Mouse (Mus musculus): ENCODE results near the gene Scamp3.
A peak's percentile ranks its signal among the peaks of the same experiment; 100 is the strongest.
"Not testable (repeated sequence)": the region's sequence is repeated elsewhere in the genome, so short reads cannot be mapped to it uniquely, and the experiment has no call there.

Scamp3 gene

GRCm38 (mm10) chr3:89177242-89178106 lies at the start of gene Scamp3:
TSS of gene Scamp3 (plus strand) at chr3:89177473.
- peak; percentile 98 for DNase-seq (ENCODE audit: low read depth)

GRCm38 (mm10) chr3:89129908-89130307 lies 47.4 kb upstream of the Scamp3 start:
- no peak for DNase-seq (ENCODE audit: low read depth)

DNA sequence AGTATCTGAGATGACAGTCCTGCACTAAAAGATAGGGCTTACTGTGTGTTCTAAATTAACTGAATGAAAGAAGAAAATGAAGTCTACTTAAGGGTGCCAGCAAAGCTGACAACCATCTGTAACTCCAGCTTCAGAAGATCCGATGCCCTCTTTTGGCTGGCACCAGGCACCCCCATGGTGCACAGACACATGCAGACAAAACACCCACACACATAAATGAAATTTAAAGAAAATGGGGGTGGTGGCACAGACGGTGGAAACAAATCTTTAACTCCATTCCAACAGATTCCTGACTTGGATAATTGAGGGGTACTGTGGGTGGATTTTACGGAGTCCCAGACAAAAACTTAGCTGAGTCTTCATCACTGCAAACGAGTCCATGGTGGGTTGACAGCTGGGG lies 45.5 kb upstream of the Scamp3 start:
- DNase-seq (ENCODE audit: low read depth) = no peak

- DNase-seq (ENCODE audit: low read depth) = peak; percentile 36
These were observed 44.8 kb upstream of the Scamp3 start for GRCm38 (mm10) chr3:89132285-89133062.

DNA sequence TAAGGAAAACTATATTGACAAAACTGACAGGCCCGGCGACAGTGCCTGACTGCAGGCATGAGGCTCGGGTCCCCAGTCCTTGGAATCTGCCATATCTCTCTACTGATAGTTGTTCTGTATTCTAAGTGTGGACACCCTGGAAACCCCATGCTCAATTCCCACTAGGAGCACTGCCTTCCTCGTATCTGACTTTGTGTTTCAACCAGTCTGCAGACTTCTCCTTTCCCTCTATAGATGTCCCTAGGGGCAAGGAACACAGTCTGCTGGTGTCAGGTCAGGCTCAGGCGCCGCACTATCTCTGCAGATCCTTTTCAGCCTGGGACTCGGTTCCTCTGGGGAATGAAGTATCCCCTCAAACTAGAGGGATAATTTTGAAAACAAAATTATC lies 44.2 kb upstream of the Scamp3 start:
- DNase-seq (ENCODE audit: low read depth) = no peak

DNA sequence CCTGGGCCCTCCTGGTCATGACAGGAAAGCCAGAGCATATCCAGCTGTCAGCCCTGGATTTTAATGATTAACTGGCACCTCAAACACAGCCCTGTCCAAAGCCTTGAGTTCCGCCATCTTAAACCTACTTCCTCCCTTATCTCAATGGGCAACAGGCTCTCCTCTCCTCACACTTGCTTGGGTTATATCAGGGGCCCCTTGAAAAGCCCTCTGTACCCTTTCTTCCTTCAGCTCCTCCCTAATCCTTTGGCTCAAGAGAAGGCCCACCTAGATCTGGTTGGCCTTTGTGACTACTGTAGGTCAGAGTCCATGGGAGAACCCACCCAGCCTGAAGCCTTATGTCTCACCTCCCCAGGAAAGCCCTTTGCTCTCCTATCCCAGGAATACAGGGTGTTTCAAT lies 43.5 kb upstream of the Scamp3 start:
- DNase-seq (ENCODE audit: low read depth) = no peak

DNA sequence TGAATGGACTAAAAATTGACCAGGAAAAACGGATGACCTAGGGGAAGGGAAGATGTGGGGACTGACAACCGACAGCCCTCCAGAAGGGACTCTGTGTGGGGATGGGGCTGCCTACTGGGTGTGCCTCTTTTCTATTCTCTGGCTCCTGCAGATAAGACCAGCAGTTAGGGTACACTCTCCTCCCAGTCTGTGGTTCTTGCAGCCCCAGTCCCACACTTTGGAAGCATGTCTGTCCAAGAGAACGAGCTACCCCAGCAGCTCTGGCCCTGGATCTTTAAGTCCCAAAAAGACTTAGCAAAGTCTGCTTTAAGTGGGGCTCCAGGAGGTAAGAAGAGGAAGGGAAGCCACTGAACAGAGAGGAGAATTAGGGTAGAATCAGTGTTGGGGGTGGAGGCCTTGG lies 41.3 kb upstream of the Scamp3 start, which contains the start of gene Pklr:
Pklr (plus strand) TSS at position 185 of the 400 bp plus-strand sequence.
- DNase-seq (ENCODE audit: low read depth) = no peak

DNA sequence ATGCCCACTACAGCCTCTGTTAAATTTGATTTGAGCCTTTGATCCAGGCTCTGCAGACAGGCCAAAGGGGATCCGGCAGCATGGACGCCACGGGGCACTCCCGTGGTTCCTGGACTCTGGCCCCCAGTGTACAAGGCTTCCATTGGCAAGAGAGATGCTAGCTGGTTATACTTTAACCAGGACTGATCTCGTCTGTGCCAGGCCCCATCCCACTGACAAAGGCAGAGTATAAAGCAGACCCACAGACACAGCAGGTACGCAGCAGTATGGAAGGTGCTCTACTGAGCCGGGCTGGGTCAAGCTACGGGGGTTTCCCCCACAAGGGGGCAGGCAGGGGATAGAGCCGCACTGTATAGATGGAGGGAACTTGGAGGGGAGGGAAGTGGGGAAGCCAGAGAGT lies 40.9 kb upstream of the Scamp3 start:
- DNase-seq (ENCODE audit: low read depth) = no peak

DNA sequence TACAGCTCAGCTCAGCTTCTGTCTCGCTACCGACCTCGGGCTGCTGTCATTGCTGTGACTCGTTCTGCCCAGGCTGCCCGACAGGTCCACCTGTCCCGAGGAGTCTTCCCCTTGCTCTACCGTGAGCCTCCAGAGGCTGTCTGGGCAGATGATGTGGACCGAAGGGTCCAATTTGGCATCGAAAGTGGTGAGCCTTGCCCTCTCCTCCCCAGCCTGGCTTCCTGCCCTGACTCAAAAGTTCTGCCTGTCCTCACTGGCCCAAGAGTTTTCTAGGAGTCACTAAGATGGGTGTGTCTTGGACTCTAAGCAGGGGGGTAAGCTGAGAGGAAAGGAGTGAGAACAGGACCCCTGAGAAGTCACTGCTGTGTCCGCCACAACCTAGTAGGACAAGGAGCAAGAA lies 32.5 kb upstream of the Scamp3 start:
- DNase-seq (ENCODE audit: low read depth) = no peak

DNA sequence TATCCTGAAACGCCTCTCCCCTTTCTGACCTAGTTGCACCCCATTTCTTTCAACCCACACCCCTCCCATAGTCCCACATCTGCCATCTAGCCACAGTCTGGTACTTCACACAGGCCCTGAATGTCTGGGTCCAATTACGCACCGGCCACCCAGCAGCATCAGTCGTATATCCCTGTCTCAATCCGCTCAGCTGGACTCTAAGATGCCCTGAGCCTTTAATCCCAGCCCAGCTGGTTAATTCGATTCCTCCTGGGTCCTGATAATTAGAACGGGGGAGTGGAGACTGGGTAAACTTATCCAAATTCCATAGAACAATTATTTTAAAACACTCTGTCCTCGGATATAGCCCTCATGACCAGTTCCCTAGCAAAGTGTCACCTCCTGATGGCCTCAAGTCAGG lies 31.7 kb upstream of the Scamp3 start:
- DNase-seq (ENCODE audit: low read depth) = no peak

GRCm38 (mm10) chr3:89147101-89147978 lies 29.9 kb upstream of the Scamp3 start:
- DNase-seq (ENCODE audit: low read depth) = no peak

DNA sequence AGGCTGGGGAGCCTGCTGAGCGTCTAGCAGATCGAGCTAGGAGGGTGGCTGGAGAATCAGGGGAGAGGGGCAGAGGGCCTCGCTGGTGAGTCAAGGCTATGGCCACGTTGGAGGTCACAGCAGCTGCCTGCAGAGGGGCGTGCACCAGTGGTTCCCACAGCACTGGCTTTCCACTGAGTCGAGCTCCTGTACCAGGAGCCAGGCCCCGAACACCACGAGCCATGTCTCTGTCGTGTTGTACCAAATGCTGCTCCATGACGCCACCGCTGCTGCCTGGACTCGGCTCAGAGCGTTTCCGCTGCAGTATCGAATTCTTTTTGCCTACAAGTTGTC lies 29.3 kb upstream of the Scamp3 start:
- no peak for DNase-seq (ENCODE audit: low read depth)

- DNase-seq (ENCODE audit: low read depth) = no peak
These were observed 28.7 kb upstream of the Scamp3 start for GRCm38 (mm10) chr3:89148567-89148966.

DNA sequence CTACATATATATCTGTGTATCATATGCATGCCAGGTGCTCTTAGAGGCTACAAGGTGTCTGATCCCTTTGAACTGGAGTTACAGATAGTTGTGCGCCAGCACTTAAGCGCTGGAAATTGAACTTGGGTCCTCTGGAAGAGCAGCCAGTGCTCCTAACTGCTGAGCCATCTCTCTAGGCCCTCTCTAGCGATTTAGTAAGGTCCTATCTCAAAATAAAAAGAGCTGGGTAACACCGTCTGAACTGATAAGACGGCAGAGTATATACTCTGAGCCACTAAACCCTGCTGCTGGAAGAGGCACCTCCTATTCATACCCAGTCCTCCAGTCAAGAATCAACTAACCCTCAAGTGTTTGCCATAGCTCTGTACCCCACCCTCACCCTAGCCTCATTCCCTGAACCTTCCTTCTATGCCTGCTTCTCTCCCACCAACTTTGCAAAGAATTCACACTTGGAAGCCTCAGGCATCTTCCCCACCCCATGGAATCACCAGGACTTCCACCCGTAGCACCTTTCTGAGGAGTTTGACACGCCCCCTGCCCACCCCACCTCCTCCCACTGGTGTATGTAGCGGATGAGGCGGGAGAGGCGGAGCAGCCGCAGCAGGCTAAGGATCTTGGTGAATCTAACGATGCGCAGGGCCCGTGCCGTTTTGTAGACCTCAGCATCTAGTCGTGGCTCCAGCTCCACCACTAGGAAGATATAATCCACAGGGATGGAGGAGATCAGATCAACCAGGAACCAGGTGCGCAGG lies 25.0 kb upstream of the Scamp3 start:
- no peak for DNase-seq (ENCODE audit: low read depth)

GRCm38 (mm10) chr3:89156951-89157350 lies 20.3 kb upstream of the Scamp3 start:
- no peak for DNase-seq (ENCODE audit: low read depth)

DNA sequence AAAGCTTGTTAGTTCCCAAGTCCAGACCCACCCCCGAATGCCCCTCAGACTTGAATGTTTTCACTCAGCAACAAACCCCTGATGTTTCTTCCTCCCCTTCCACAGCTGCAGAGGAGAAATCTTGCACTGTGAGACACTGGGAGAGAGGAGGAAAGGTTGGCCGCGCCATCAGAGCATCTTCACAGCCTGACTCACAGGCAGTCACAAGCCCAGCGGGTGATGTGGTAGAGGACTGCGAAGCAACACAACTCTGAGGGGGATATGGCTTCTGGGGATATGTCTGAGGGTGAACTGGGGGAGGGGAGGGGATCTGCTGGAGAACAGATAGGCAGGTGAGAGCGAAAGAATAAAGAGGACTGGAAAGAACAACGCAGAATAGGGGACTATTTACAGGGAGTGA lies 18.6 kb upstream of the Scamp3 start:
- DNase-seq (ENCODE audit: low read depth) = no peak

- DNase-seq (ENCODE audit: low read depth) = peak; percentile 59
These were observed 18.1 kb upstream of the Scamp3 start for GRCm38 (mm10) chr3:89159211-89159610.

DNA sequence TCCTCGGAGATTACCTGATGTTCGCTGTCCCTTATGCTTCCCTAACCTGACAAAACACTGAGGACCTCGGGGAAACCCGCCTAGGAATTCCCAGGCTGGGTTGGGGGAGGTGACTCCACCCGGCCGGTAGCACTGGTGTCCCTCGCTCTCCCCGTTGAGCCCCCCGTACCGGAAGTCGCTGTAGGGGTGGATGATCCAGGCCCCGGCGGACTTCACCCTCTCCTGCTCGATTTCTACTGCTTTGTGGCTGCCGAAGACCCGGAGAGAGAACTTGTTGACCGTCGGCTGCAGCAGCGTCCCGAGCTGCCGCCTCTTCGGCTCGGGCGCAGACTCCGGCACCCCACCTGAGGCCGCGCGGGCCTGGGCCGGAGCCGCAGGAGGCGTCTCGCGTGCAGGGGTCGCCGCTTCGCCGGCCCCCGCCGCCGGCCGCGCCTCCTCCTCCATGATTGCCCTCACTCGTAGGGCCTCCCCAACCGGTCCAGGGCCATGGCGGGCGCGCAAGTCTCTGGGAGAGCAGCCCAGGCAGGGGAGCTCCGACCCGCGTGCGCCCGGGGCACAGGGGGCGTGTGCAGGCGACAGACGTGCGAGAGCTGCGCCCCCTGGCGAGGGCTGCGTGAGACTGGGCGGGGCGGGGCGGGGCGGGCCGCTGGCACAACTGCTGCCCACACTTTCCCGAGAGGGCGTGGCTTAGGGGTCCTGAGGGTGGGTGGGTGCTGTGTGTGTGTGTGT lies 17.5 kb upstream of the Scamp3 start, which contains the start of gene Hcn3:
Hcn3 (minus strand) TSS at position 581 of the 729 bp plus-strand sequence.
- DNase-seq (ENCODE audit: low read depth) = peak; percentile 93

DNA sequence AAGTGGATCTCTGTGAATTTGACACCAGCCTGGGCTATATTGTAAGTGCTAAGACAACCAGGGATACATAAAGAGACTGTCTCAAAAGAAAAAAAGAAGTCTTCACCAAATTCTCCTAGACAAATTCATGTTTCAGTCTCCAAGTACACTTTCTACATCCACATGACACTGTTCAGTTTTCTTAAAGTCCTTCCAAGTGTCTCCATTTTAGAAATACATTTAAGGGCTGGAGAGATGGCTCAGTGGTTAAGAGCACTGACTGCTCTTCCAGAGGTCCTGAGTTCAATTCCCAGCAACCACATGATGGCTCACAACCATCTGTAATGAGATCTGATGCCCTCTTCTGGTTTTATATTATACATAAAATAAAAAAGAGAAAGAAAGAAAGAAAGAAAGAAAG lies 16.1 kb upstream of the Scamp3 start:
- not testable (repeated sequence) for DNase-seq (ENCODE audit: low read depth)

DNA sequence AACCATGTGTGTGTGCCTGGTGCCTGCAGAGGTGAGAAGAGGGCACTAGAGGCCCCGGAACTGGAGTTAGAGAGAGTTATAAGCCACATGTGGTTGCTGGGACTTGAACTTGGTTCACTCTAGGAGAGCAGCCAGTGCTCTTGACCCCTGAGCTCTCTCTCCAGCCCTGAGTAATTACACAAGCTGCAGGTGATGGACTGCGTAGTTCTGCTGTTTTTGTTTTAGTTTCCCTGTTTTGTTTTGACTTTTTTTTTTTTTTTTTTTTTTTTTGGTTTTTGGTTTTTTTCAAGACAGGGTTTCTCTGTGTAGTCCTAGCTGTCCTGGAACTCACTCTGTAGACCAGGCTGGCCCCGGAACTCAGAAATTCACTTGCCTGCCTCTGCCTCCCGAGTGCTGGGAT lies 15.5 kb upstream of the Scamp3 start:
- no peak for DNase-seq (ENCODE audit: low read depth)

DNA sequence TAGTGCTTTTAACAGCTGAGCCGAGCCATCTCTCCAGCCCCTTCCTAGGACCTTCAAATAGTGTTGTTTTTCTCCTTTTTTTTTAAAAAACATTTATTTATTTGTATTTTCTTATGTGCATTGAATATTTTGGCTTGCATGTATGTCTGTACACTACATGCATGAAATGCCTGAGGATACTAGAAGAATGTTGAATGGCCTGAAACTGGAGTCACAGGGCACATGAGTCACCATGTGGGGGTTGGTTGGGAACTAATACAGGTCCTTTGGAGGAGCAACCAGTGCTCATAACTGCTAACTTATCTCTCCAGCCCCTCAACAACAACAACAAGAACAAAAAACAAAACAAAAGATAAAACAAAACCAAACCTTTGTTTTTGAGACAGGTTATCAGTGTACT lies 14.2 kb upstream of the Scamp3 start:
- DNase-seq (ENCODE audit: low read depth) = no peak

Measured in induced T-regulatory cell, adult 2 months (primary cell).